Mouse (Mus musculus) MN1 (cell line): ENCODE measurements around the gene Dazap2.

Experiments
- DNase-seq: peaks from one replicate; pipeline ENCODE4 v3.0.0-alpha.2; 2016; ENCODE audit warnings: low spot score

The Dazap2 gene

DNA sequence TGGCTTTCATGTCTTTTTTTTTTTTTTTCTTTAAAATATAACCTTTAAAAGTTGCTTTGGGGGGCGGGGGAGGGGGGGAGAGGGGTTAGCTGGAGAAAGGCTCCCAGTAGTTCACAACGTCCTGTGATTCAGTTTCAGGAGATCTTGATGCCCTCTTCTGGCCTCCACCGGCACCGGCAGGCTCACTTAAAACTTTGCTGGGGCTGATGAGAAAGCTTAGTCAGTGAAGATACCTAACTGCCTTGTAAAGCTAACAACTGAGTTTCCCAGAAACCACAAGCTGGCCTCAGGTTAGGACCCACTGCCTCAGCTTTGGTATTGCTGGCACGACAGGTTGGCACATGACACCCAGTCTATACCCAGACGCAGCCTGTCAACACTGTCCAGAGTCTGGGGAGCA is 22.5 kb downstream of the Dazap2 start:
- no peak for DNase-seq

GRCm38 (mm10) chr15:100639972-100640750 is 25.0 kb downstream of the Dazap2 start:
- no peak for DNase-seq

DNA sequence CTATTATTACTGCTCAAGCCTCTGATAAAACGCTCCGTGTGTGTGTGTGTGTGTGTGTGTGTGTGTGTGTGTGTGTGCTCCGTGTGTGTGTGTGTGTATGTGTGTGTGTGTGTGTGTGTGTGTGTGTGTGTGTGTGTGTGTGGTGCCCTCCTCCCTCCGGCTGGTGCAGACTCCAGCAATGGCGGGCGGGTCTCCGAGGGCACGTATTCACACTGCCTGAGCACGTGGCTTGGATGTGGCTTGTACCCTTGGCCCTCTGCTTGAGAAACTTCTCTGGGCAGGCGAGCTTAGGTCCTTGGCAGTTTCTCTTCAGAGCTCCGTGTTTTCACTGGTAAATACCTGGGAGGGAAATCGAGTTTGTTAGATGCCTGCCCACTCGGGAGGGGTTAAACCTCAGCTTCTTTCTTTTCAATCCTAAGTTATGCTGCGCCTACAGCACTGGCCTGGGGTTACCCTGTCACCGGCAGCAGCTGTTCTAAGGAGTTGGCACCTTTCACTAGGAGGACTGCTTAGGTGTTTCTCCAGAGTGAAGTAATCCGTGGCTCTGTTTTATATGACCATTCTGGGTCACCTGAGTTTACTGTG is 26.2 kb downstream of the Dazap2 start:
- DNase-seq: no peak

DNA sequence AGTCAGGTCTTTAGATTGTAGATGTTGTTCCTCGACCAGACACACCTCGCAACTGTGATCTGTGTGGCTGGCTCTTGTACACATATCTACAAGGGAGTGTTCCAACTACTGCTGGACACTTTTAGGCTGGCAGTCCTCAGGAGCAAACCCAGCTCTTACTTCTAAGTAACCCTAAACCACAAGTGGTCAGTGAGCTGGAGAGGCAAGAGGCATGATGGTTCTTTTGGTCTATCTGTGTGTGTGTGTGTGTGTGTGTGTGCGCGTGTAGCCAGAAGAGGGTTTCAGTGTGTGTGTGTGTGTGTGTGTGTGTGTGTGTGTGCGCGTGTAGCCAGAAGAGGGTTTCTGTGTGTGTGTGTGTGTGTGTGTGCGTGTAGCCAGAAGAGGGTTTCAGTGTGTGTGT is 27.3 kb downstream of the Dazap2 start:
- no peak for DNase-seq

DNA sequence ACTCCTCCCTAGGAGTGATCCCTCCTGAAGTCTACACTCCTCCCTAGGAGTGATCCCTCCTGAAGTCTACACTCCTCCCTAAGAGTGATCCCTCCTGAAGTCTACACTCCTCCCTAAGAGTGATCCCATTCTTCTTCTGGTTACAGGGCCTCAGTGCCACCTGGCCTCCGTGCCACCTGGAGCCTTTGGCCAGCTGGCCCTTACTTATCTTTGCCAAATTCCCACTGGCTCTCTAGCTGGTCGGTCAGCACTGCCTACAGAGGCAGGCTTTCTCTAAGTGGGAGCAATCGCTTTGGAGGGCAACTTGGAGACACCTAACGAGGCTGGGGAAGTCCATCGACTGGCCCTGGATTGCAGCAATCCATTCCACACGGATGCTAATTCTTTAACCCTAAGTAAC is 31.0 kb downstream of the Dazap2 start:
- no peak for DNase-seq

- DNase-seq: no peak
Measured at GRCm38 (mm10) chr15:100650111-100650510, 35.0 kb downstream of the Dazap2 start.

- no peak for DNase-seq
Measured at GRCm38 (mm10) chr15:100651610-100652009, 36.5 kb downstream of the Dazap2 start.

DNA sequence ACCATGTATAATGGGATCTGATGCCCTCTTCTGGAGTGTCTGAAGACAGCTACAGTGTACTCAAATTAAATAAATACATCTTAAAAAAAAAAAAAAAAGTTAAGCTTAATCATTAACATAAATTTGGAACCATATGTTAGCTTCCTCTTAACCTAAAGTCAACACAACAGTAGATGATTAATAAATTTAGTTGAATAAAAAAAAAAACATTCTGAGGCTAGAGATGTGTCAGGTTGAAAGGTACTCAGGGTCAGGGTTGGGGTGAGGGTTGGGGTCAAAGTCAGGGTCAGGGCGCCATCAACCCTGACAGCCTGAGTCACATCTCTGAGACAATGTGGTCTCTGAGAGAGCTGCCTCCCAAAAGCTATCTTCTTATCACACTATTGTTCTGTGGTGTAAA is 39.1 kb downstream of the Dazap2 start:
- no peak for DNase-seq

GRCm38 (mm10) chr15:100655201-100655600 is 40.1 kb downstream of the Dazap2 start:
- no peak for DNase-seq

- DNase-seq: no peak
Measured at GRCm38 (mm10) chr15:100660306-100660705, 45.2 kb downstream of the Dazap2 start.

DNA sequence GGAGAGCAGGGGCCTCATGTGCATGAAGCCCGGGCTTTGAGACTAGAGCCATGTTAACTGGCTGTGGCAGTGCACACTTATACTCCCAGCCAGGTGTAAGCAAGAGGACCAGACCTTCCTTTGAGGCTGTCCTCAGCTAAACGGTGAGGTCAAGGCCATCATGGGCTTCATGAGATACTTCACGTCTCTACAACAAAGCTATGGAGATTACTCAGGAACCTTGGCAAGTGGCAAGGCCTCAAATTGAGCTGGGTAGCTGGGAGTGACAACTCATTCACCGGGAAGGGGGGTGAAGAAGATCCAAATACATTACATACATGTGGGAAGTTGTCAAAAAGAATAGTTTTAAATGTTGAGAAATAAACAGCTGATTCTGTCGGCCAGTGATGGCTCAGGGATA is 45.7 kb downstream of the Dazap2 start:
- DNase-seq: no peak

DNA sequence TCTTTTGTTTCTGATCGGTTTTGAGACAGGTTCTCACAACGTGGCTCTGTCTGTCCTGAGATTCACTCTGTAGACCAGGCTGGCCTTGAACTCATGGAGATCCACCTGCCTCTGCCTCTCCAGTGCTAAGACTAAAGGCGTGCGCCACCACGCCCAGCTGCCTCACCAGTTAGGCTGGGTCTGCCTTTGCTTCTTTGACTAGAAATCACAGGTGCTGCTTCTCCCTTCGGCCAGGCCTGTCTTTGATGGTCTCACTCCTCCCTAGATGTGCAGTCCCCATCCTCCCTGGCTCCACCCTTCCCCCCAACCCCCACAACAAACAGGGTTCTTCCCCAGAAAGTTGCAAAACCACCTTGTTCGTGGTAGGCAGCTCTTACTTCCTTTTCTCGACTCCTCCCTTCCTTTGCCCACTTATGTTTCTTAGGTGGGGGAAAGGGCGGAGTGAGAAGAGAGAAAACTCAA is 49.7 kb downstream of the Dazap2 start:
- no peak for DNase-seq

GRCm38 (mm10) chr15:100665411-100666218 is 50.5 kb downstream of the Dazap2 start:
- DNase-seq: no peak

DNA sequence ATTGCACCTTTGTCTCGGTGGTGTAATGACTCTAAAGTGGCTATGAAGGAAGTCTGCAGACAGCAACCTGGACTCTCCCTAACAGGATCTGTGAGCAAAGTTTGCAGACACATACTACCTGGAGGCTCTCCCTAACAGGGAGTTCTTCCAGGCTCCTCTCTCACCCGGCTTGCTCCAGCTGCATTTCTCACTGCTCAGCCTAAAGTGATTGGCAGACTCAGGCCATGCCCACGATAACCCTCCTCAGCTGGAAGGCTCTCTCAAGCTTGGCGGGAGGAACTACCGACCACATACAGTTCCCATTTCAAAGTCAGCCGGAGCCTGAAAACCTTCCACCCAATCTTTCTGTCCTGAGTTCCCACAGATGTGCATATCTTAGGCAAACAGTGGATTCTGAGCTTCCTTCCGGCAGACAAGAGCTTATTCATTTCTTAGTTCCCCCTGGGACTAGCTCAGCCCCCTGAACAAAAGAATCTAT is 51.1 kb downstream of the Dazap2 start:
- DNase-seq: no peak

DNA sequence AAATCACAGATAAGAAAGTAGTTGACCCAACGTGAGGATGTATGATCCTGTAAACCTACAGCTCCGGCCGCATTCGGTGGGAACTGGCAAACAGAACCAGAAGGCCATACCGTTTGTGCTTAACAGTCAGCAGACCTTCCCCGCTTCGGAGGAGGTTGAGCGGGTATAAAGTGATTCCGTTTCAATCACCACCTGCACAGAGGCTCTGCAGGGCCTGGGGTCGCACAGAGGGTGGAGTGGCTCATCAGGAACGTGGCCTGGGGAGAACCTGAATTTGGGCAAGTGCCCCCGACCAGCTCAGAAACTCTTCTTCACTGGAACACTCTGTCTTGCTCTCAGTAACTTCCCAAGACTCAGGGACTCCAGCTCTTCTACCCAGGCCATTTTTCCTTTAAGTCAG is 51.7 kb downstream of the Dazap2 start:
- no peak for DNase-seq

GRCm38 (mm10) chr15:100667420-100667819 is 52.3 kb downstream of the Dazap2 start:
- DNase-seq: no peak

DNA sequence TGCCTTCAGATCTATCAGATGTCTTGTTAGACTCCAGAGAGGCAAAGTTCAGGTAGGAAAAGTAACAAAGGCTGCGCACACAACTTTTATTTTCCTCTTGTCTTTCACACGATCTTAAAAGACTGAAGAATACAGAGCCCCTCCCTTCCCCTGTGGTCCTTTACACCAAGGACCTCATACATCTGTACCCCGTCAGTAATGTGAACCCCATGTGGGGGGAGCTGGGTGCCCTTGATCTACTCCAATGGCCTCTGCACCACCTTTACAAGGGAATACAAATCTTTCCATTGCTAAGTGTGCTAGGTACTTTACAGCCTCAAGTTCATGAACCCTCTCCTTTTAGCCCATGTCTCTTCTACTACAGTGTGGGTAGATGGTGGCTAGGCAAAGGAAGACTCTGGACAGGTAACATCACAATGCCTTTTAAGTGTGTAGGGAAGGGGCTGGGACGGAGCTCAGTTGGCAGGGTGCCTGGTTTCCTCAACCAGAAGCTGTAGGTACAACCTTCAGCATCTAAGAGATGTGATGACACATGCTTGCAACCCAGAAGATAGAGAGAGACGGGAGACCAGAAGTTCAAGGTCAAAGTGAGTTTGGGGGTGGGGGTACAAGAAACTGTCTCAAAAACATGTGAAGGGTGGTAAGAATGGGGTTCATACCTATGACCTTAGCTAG is 52.9 kb downstream of the Dazap2 start:
- no peak for DNase-seq

DNA sequence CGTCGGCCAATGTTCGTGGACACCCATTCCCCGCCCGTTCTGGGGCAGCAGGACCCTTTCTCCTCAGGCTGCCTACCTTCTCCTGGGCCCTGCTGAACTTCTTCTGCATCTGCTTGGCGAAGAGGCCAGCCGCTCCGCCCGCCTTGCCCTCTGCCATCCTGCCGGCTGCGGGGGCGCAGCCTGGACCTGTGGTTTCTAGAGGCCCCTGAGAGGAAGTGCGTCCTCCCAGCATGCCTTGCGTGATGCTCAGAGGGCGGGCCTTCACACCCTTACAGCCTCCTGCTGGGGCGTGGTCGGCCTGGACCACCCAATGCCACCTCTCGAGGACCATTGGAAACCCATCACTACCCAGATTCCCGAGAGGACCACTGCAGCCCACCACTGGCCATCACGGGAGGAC is 54.2 kb downstream of the Dazap2 start, which contains the start of gene Bin2:
TSS of gene Bin2 (minus strand) at position 217 of the 400 bp plus-strand sequence.
- no peak for DNase-seq

DNA sequence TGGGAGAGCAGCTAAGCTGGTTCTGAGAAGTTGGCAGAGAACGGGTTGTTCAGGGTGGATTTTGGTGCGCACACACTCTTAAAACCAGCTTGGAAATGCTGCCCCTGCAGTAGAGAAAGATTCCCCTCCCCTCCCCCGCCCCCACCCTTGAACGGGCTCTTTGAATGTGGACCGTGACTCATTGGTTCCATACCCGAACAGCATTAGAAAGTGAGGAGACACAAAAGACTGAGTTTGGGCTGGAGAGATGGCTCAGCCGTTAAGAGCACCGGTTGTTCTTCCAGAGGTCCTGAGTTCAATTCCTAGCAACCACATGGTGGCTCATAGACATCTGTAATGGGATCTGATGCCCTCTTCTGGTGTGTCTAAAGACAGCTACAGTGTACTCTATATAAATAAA is 54.9 kb downstream of the Dazap2 start:
- DNase-seq: no peak
